Mouse (Mus musculus): ENCODE results near the gene Mtfr1l. TPM values are rescaled to one million over a fixed set of nuclear protein-coding genes. Genes with fewer than 3 reads are reported as not detected.
"Not testable (repeated sequence)": the region's sequence is repeated elsewhere in the genome, so short reads cannot be mapped to it uniquely, and the experiment has no call there.

Mtfr1l gene
- total RNA-seq, 2 experiments from 2014 or later = 82.0 to 86.7 TPM

DNA sequence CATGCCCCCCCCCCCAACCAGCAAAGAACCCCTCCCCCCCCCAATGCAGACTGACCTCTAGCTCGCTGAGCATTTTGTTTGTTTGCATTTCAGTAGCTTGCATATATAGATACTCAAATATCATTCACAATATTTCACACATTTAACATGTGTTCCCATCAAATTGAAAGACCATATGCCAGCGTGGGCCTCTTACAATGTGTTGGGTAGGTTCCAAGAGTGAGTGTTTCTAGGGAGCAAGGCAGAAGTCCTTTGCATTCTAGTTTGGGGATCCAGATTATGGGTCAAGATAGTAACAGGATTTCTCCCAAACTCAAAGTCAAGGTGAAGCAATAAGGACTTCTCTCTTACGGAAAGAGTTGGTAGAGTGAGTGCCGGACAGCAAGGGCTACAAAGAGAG lies 16.6 kb downstream of the Mtfr1l start:
- no peak for DNase-seq (ENCODE audit: low spot score in 2 of 2)

DNA sequence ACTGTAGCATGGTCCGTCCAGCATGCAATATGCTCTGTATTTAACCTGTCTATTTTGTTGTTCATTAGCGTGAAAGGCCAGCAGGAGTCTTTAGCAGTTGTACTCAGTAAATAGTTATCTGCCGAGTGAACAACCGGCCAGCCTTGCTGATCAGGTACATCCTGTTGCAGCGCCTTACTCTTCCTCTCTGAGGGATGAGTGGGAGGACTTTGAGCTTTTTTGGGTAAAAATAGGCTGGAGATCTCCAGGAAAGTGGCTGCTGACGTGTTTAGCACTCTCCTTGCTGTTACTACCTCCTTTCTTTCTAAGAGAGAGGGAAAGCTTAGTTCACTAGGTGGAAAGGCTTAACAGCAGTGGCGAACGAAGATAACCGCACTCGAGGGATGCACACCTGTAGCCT lies 17.5 kb downstream of the Mtfr1l start:
- no peak for DNase-seq (ENCODE audit: low spot score in 2 of 2)

DNA sequence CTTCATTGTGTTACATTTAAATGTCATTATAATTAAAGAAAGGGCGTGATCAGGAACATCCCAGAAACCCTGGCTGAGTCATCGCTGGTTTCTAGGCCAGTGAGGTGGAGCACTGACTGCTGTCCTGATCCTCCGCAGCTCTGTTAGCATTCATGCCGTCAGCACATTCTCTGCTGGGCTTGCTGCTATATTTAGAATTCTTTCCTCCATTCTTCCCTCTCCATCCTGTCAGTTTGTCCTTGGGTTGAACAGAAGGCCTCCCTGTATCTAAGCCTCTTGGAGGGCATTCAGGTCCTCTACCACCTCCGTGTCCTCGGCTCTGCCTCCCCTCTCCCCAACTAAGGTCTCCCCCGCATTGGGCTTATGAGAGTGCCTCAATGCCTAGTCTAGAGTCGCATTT lies 18.2 kb downstream of the Mtfr1l start:
- DNase-seq (ENCODE audit: low spot score in 2 of 2) = no peak

DNA sequence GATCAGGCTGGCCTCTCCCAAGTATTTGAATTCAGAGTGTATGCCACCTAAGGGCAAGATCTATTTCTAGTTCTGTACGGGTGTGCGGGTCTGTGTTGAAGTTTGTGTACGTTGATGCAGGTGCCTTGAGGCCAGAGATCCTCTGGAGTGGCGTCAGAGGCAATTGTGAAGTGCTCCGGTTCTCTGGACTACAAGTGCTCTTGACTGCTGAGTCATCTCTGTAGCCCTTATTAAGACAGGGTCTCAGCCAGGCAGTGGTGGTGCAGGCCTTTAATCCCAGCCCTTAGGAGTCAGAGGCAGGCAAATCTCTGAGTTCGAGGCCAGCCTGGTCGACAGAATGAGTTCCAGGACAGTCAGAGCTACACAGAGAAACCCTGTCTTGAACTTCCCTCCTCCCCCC lies 19.6 kb downstream of the Mtfr1l start:
- DNase-seq (ENCODE audit: low spot score in 2 of 2) = no peak

DNA sequence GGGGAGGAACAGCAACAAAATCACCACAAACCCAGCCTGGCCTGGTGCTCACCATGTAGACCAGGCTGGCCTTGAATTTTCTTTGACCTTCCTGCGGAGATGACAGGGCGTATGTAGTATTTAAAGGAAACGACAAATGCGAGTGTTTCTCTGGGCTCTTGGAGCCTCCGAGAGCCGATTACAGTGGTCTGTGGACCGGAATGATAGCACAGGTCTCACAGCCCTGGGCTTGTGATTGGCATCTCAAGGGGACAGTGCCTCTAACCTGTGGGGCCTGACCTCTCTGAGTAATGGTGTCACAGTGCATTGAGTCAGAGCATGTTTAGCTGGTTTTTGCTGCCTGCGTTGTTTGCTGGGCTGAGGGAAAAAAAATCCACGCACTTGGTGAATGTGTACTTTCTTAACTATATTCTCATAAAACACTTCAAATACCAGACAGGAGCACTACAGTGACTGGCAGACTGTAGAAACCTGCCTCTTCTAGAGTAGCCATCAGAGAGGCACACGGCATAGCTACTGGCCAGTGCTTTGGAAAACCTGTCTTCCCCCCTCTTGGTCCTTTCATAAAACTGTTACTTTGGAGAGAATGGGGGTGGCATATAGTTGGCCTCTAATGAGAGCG lies 20.8 kb downstream of the Mtfr1l start:
- no peak for DNase-seq (ENCODE audit: low spot score in 2 of 2)

DNA sequence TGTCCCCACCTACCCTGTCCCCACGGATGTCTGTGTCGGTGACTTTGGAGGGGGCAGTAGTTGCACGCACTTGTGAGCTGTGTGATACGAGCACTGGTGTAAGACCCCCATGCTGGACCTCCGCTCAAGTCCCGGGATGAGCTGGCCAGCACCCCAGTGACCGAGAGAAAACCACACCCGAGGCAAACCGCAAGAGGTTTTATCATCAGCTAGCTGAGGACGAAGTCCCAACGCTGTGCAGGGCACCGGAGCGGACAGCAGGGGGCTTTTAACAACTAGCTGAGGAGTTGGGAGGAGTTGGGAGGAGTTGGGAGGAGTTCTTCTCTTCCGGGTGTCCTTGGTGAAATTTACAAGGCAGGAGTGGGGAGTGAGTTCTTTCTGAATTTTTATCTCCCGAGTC lies 22.4 kb downstream of the Mtfr1l start:
- peak; percentile 64 to 67 for DNase-seq (ENCODE audit: low spot score in 2 of 2)

DNA sequence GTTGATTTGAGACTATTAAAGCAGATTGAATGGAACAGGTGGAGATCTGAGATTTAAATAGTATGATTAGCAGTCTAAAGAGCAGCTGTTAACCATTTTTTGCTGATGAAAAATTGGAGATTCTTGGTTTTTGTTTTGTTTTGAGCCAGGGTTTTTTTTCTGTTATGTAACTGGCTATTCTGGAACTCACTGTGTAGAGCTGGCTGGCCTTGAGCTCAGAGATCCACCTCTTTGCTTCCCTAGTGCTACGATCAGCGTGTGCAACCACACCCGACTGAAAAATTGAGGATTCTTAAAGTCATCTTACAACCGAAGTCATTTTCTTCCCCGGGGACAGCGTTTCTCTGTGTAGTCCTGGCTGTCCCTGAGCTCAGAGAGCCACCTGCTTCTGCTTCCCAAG lies 23.5 kb downstream of the Mtfr1l start:
- DNase-seq (ENCODE audit: low spot score in 2 of 2) = no peak

DNA sequence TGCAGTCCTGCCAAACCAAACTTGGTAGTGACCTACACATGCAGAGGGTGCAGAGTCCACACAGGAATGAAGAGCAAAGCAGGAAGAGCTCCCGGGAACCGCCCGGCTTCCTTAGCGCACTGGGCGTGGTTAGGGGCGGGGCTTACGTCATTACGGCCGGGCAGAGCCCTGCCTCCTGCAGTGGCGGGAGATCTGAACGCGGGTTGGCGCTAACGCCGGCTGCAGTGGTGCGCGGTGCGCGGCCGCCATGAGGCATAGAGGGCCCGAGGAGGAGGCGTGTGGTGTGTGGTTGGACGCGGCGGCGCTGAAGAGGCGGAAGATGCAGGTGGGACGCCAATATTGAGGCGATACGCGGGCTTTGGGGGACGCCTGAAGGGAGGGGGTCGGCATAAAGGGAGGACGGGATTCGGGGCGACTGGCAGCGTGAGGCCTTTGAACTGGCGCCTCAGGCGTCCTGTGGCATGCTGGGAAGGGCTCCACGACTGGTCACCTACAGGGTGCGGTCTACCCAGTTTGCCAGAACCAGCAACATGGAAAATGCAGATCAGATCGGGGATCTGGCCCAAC lies 24.3 kb downstream of the Mtfr1l start, which contains the start of gene Aunip:
TSS of gene Aunip (plus strand) at position 155 of the 567 bp plus-strand sequence.
- DNase-seq (ENCODE audit: low spot score in 2 of 2) = peak; percentile 85 to 88

DNA sequence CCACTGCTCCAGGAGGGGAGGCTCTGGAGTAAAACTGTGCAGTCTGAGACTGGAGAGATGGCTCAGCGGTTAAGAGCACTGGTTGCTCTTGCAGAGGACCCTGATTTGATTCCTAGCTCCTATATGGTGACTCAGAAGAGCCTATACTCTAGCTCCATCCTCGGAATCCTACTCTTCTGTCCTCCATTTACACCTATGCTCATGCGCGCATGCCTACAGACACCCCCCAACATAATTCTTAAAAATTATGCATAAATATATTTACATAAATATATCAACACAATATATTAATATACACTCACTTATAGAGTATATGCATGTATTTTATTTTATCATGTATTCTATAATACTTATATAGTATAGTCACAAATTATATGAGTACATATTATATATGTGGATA lies 24.8 kb downstream of the Mtfr1l start:
- no peak for DNase-seq (ENCODE audit: low spot score in 2 of 2)

DNA sequence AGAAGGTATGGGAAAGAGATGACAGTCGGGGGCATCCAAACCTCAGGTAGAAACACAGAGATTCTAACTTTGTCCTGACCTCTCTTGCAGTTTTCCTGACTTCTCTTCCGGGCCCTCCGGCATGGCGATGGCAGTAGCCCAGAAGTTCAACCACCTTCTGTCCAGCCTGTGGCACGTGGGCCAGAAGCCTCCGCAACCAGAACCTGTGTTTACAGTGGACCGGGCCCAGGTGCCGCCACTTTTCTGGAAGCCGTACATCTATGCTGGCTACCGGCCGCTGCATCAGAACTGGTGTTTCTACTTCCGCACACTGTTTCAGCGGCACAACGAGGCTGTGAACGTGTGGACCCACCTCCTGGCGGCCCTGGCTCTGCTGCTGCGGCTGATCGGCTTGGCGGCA lies 28.5 kb downstream of the Mtfr1l start:
- DNase-seq (ENCODE audit: low spot score in 2 of 2) = no peak

DNA sequence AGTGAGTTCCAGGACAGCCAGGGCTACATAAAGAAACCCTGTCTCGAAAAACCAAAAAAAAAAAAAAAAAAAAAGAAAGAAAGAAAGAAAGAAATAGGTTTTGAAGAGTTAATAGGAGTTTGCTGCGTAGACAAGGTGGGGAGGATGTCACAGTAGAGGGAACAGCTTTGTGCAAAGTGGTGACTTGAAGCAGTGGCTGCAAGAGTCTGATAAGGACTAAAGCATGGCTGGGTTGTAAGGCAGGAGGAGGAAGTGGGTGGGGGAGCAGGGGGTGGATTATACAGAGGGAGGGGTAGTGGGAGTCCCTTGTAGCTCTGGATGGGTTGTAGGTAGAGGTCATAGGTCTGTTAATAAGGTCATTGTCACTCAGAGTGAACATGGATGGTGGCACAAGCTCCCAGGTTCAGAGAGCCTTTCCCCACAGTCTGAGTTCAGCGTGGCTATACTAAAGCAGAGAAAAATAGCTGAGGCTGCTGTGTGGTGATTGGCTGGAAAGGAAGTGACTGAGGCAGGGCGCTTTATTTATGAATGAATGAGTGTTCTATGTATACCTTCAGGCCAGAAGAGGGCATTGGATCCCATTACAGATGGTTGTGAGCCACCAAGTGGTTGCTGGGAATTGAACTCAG lies 29.1 kb downstream of the Mtfr1l start:
- no peak for DNase-seq (ENCODE audit: low spot score in 2 of 2)

DNA sequence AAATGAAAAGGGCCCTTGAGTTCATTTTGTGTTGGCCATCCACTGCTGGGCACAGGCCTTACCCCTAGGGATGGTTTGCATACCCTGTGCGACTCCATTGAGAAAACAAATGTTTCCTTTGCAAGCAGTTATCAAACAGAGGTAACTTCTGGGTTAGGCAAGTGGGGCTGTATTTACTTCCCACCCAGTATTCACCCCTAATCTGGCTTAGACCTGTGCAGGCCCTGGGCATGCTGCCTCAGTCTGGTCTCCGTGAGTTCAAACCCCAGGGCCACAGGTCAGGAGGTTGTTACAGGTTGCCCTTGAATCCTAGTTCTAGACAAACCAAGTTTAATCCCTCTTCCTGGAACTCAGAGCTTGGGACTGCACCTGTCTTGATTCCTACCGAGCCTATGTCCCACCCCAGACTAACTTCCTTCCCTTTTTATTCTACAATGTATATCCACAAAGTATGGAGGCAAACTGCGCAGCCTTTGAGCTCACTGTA lies 29.8 kb downstream of the Mtfr1l start:
- no peak for DNase-seq (ENCODE audit: low spot score in 2 of 2)

DNA sequence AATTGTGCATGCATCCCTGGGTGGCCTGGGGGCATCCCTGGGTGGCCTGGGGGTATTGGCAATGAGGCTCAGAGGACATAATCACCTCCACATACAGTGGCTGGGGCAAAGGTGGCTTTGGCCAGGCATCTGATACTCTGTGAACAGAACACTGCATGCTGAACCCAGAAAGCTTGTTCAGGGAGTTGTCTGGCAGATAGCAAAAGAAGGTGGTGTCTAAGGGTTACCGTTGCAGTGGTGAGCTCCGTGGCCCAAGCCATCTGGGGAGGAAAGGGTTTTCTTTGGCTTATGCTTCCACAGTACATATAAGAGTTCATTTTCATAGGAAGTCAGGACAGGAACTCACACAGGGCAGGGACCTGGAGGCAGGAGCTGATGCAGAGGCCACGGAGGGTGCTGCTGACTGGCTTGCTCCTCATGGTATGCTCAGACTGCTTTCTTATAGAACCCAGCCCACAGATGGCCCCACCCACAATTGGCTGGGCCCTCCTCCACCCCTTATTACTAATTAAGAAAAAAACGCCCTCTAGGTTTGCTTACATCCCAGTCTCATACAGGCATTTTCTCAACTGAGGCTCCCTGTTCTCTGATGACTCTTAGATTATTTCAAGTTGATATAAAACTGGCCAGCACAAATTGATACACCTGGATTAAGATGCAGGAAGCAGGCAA lies 31.4 kb downstream of the Mtfr1l start:
- no peak for DNase-seq (ENCODE audit: low spot score in 2 of 2)

DNA sequence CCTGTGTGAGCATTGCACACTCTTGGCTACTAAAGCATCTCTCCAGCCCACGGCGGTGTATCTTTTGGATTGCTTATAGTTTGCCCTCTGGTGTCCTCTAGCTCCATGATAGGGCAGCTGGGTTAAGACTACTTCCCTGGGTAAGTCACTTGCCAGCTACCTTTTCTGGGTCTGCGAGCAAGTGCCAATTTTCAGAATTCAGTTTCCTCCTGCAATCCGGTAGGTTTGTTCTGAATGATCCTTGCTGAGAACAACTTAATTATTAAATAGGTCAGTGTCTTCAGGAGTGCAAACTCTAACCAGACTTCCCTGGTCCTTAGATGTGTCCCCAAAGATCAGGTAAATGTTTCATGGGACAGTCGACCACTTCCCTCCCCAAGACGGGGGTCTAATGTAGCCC lies 34.1 kb downstream of the Mtfr1l start:
- no peak for DNase-seq (ENCODE audit: low spot score in 2 of 2)

DNA sequence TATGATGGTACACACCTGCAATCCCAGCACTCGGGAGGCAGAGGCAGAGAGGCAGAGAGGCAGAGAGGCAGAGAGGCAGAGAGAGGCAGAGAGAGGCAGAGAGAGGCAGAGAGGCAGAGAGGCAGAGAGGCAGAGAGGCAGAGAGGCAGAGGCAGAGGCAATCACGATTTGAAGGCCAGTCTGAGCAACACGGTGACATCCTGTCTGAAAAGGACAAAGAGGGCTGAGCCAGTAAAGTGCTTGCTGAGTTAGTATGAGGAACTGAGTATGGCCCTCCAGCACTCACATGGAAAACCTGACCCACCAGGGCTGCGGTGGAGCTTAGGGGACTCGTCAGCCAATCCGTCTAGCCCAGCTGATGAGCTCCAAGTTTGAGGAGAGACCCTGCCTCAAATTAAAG lies 36.2 kb downstream of the Mtfr1l start:
- not testable (repeated sequence) for DNase-seq (ENCODE audit: low spot score in 2 of 2)

DNA sequence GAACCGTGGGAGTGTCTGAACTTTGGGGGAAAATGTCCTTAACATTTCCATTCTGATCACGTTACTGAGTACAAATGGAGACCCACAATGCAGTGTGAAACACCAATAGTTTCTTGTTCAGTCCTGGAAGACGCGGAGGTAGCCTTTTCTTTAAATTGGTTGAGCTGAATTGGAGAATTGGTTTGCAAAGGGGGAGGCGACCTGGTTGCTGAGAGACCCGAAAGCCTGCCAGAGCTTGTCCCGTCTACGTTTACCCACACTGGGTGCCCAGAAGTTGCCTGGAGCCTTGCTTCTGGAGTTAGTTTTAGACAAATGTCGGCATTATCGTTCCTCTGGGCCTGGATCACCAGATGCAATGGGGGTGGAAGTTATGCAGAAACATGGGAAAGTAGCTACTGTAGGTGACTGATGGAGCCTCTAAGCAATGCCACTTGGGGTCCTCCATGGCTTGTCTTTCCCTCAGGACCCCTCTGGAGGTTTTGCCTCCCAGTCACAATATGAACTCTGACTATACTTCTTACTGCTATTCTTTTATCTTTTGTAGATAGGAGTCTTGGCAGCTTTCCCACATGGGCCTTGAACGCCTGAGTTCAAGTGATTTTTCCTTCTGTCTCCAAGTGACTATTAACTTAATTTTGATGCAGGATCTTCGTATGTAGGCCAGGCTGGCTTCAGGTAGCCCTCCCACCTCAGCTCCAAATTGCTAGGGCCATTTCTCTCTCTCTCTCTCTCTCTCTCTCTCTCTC lies 37.0 kb downstream of the Mtfr1l start:
- no peak for DNase-seq (ENCODE audit: low spot score in 2 of 2)

DNA sequence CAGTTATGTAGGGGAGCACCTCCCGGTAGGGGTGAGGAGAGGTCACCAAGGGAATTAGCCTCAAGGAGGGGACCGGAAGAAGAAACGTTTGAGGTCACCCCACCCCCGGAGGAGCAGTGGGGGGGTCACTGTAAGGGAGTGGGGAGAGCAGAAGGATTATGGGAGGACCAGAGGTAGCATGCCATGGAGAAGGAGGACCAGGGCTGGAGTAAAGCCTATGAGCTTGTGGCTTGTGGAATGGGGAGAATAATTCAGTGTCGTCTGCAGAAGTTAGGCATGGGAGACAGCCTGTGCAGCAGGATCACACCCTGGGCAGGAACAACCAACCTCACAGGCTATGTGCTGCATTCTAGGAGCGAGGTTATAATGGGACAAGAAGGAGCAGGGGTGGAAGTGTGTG lies 38.0 kb downstream of the Mtfr1l start:
- DNase-seq (ENCODE audit: low spot score in 2 of 2) = no peak

DNA sequence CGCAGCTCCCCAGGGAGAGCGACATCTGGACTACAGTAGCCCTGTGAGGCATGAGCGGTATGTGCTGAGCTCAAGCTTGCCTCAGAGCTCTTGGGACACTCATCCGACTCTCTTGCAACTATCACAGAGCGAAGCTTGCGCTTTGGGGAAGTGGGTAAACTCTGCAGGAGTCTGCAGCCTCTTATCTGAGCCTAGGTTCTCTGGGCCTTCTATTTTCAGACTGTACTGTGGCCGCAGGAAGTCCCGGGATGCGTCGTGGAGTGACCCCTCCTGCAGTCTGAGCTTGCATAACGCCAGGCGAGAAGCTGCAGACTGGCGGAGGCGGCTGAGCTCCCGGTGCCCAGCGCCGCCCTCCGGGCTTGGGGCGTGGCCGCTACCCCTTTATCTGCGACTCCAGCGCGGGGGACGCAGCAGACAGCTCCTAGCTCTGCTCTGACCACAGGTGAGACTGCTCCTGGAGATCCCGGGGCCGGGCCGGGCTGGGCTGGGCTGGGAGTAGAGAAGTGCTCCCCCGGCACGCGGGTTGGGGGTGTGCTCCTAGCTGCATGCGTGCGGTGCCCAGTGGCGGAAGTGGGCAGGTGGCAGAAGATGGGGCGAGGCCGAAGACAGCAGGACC lies 38.5 kb downstream of the Mtfr1l start, which contains the start of gene Paqr7:
TSS of gene Paqr7 (plus strand) at position 103 of the 616 bp plus-strand sequence.
- DNase-seq (ENCODE audit: low spot score in 2 of 2) = peak; percentile 63 to 79

DNA sequence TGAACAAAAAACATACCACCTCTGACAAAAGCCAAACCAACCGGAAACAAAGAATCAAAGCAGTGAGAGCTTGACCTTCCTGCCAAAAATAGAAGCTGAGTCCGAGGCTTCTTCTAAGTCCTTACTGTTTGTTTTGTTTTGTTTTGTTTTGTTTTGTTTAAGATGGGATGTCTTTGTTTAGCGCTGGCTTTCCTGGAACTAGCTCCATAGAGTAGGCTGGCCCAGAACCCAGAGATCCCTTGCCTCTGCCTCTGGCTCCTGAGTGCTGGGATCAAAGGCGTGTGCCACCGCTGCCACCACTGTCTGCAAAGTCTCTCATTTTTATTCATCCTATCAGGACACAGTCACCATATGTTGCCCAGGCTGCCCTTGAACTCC lies 39.7 kb downstream of the Mtfr1l start:
- no peak for DNase-seq (ENCODE audit: low spot score in 2 of 2)

DNA sequence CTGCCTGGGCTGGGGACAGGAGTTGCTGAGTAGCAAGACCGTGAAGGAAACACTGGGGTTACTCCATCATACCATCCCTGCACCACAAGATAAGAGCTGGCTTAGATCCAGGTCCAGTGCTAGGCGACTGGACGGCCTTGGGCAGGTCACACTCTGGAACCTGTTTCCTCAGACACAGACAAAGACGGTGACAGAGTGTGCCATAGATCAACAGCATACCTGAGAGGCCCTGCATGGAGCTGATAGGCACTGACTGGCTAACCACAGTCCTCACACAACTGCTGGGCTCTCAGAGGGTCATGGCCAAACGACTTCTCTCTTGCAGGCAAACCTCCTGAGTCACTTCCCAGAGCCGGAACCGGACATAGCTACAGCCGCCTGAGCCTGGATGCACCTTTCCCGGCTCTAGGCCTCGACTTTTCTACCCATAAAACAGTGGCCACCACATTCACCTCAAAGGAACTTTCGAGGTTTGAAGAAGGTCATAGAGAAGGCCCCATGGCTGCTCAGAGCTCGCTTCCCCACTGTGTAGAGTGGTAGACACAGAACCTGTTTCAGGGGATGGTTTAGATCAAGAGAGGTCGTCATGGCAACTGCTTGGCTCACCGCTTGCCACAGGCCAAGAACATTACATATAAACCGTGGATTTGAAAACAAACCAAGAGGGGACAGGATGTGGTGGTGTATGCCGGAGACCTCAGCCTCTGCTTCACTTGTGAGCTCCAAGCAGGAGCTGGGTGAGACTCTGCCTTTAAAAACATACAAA lies 40.2 kb downstream of the Mtfr1l start:
- no peak for DNase-seq (ENCODE audit: low spot score in 2 of 2)

Measured in layer of hippocampus, postnatal 10 days (tissue).